Mouse (Mus musculus): ENCODE measurements around the gene Sox30. TPM values are rescaled to one million over a fixed set of nuclear protein-coding genes. Genes with fewer than 3 reads are reported as not detected.
"Not testable (repeated sequence)": the region's sequence is repeated elsewhere in the genome, so short reads cannot be mapped to it uniquely, and the experiment has no call there.

Sox30 gene
- total and polyA plus RNA-seq, 2 experiments from 2014 or later = 0.06 to 0.16 TPM

GRCm38 (mm10) chr11:46040841-46041556 lies 60.9 kb downstream of the Sox30 start:
- 87% methylated on average over 9 of the region's 9 CpGs for WGBS
- Histone ChIP-seq H3K4me1 (ENCODE audit: insufficient read depth, low read length) (no peaks in the 10 kb centered on the region), H3K27ac (ENCODE audit: low read depth, low read length) (no peak overlapping the region), H3K9me3 (ENCODE audit: low read length) (no peaks in the 10 kb centered on the region), H3K36me3 (ENCODE audit: insufficient read depth, low read length) (no peaks in the 10 kb centered on the region), H3K4me3 (ENCODE audit: low read depth, low read length) (no peak overlapping the region), H3K4me2 (ENCODE audit: low read depth, low read length, poor library complexity, severe bottlenecking) (no peak overlapping the region), H3K27me3 (ENCODE audit: insufficient read depth, low read length) (no peaks in the 10 kb centered on the region), H3K9ac (replicated peaks; ENCODE audit: low read length, poor library complexity, severe bottlenecking) (no peak overlapping the region)
- no peak for TF ChIP-seq CTCF (IDR thresholded peaks at IDR 0.05)
- DNase-seq (ENCODE audit: low spot score) (no peak), ATAC-seq (ENCODE audit: low FRiP score) (no peak)

DNA sequence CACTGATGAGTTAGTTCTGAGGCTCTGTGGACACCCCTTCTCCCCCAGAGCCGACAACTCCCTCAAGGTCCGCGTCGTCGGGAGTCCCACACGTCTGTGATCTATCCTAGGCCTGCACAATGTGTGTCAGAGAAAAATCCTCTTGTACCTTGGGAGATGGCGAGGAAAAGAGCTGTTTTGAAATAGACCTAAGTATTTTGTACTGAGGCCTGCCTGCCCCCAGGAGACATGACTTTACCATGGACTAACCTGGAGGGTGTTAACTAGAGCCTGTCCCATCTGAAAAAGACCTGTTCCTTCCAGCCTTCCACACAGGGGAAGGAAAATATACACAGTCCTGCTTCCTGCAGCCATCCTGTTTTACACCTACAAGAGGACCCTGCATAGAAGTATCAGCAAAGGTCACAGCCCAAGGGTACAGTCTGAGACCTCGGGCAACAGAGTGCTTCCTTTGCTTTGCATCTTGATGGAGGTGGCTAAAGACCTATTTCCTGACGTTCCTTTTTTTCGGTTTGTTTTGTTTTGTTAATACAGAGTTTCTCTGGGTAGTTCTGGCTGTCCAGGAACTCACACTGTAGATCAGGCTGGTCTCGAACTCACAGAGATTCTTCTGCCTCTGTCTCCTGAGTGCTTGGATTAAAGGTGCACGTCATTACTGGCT lies 61.6 kb downstream of the Sox30 start:
- 80% methylated on average over 12 of the region's 12 CpGs for WGBS
- no peak for ATAC-seq (ENCODE audit: low FRiP score)
- H3K9ac ChIP-seq (replicated peaks; ENCODE audit: low read length, poor library complexity, severe bottlenecking) = no peak overlapping the region
- DNase-seq (ENCODE audit: low spot score) = no peak
- H3K4me2 ChIP-seq (ENCODE audit: low read depth, low read length, poor library complexity, severe bottlenecking) = no peak overlapping the region
- no peak for TF ChIP-seq CTCF (IDR thresholded peaks at IDR 0.05)
- H3K4me3 ChIP-seq (ENCODE audit: low read depth, low read length) = no peak overlapping the region
- no peaks in the 10 kb centered on the region for H3K9me3 ChIP-seq (ENCODE audit: low read length)
- no peak overlapping the region for H3K27ac ChIP-seq (ENCODE audit: low read depth, low read length)
- H3K4me1 ChIP-seq (ENCODE audit: insufficient read depth, low read length) = no peaks in the 10 kb centered on the region
- no peaks in the 10 kb centered on the region for H3K36me3 ChIP-seq (ENCODE audit: insufficient read depth, low read length)
- H3K27me3 ChIP-seq (ENCODE audit: insufficient read depth, low read length) = no peaks in the 10 kb centered on the region

DNA sequence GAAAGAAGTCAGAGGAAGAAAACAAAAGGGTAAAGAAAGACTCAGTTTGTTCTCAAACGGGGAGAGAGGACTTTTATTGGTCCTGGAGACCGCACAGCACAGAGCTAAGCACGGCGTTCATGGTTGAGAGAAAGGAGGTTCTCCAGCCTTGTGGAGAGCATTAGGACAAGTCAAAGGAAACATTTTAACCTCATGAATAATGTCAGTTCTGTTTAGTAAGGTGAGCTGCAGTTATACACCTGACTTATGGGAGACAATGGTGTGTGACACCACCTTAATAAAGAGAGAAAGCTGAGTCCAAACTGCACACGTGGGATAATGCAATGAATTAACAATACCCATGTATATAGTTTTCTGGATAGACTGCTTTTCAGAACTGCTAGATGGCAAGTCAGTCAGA lies 64.7 kb downstream of the Sox30 start:
- Histone ChIP-seq H3K4me2 (ENCODE audit: low read depth, low read length, poor library complexity, severe bottlenecking) (no peak overlapping the region), H3K4me3 (ENCODE audit: low read depth, low read length) (no peak overlapping the region), H3K4me1 (ENCODE audit: insufficient read depth, low read length) (no peaks in the 10 kb centered on the region), H3K27ac (ENCODE audit: low read depth, low read length) (no peak overlapping the region), H3K27me3 (ENCODE audit: insufficient read depth, low read length) (no peaks in the 10 kb centered on the region), H3K9me3 (ENCODE audit: low read length) (no peaks in the 10 kb centered on the region), H3K36me3 (ENCODE audit: insufficient read depth, low read length) (no peaks in the 10 kb centered on the region), H3K9ac (replicated peaks; ENCODE audit: low read length, poor library complexity, severe bottlenecking) (no peak overlapping the region)
- WGBS = 91% methylated on average over 5 of the region's 5 CpGs
- no peak for ATAC-seq (ENCODE audit: low FRiP score)
- TF ChIP-seq CTCF (IDR thresholded peaks at IDR 0.05) = no peak
- no peak for DNase-seq (ENCODE audit: low spot score)

DNA sequence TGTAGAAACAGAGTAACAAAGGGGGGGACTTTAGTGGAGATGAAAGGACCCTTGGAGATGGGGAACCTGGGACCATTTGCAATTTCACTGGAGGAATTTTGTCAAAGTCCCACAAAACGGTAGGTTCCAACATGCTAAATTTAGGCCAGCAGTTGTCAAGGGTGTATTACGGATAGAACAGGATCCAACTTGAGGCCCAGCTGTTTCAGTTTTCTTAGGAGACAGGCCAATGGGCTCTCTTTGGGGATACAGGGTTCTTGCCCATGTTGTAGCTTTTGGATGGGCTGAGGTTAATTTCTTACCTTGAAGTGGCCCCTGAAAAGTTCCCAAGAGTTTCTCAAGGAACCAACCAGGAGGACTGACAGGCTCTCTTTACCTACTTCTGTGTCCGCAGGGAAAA lies 67.2 kb downstream of the Sox30 start:
- Histone ChIP-seq H3K4me3 (ENCODE audit: low read depth, low read length) (no peak overlapping the region), H3K9me3 (ENCODE audit: low read length) (no peaks in the 10 kb centered on the region), H3K27ac (ENCODE audit: low read depth, low read length) (no peak overlapping the region), H3K36me3 (ENCODE audit: insufficient read depth, low read length) (no peaks in the 10 kb centered on the region), H3K4me1 (ENCODE audit: insufficient read depth, low read length) (no peaks in the 10 kb centered on the region), H3K27me3 (ENCODE audit: insufficient read depth, low read length) (no peaks in the 10 kb centered on the region), H3K9ac (replicated peaks; ENCODE audit: low read length, poor library complexity, severe bottlenecking) (no peak overlapping the region), H3K4me2 (ENCODE audit: low read depth, low read length, poor library complexity, severe bottlenecking) (no peak overlapping the region)
- no peak for TF ChIP-seq CTCF (IDR thresholded peaks at IDR 0.05)
- WGBS = 93% methylated on average over 3 of the region's 3 CpGs
- DNase-seq (ENCODE audit: low spot score) (no peak), ATAC-seq (ENCODE audit: low FRiP score) (no peak)

DNA sequence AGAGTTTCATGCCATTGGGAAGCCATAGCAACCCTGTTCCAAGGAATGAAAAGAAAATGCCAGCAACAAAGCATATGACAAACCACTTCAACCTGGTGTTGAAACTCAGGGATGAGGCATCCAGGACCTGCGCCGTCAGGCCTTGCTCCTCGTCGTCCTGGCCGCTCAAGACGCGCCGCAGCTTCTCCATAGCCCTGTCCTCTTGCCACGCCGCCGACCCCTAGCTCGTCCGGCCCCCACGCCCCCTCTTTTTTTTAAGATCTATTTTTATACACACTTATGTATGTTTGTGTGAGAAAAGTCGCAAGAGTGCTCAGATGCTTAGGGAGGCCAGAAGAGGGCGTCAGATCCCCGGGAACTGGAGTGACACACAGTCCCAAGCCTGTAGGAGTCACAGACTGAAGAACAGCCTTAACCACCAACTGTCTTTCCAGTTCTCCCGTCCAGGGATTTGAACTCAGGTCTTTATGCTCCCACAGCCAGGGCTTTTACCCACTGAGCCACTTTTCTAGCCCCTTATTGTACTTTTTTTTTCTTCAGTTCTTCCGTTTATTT lies 72.1 kb downstream of the Sox30 start, which contains the start of gene Gm12166:
Gm12166 (minus strand) TSS at position 217 of the 555 bp plus-strand sequence.
- WGBS = 26% methylated on average over 19 of the region's 19 CpGs
- H3K4me3 ChIP-seq (ENCODE audit: low read depth, low read length); H3K27me3 ChIP-seq (ENCODE audit: insufficient read depth, low read length); H3K9me3 ChIP-seq (ENCODE audit: low read length); H3K36me3 ChIP-seq (ENCODE audit: insufficient read depth, low read length); H3K9ac ChIP-seq (replicated peaks; ENCODE audit: low read length, poor library complexity, severe bottlenecking); H3K4me1 ChIP-seq (ENCODE audit: insufficient read depth, low read length); H3K27ac ChIP-seq (ENCODE audit: low read depth, low read length); ATAC-seq (ENCODE audit: low FRiP score); H3K4me2 ChIP-seq (ENCODE audit: low read depth, low read length, poor library complexity, severe bottlenecking): not testable (repeated sequence)
- peak; percentile 70 for DNase-seq (ENCODE audit: low spot score)
- peak; percentile 65 for TF ChIP-seq CTCF (IDR thresholded peaks at IDR 0.05)

DNA sequence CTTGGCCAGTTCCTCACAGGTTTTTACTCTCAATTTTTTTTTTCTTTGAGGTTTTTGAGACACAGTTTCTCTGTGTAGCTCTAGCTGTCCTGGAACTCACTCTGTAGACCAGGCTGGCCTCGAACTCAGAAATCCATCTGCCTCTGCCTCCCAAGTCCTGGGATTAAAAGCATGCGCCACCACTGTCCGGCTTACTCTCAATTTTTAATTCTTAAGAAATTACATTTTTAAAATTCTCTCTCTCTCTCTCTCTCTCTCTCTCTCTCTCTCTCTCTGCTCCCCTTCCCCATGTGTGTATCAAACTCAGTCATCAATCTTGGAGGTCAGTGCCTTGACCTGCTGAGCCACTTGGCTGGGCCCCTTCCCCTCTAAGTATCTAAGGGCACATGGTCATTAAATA lies 73.3 kb downstream of the Sox30 start:
- H3K9ac ChIP-seq (replicated peaks; ENCODE audit: low read length, poor library complexity, severe bottlenecking); H3K36me3 ChIP-seq (ENCODE audit: insufficient read depth, low read length); H3K9me3 ChIP-seq (ENCODE audit: low read length); H3K27ac ChIP-seq (ENCODE audit: low read depth, low read length); DNase-seq (ENCODE audit: low spot score); H3K4me1 ChIP-seq (ENCODE audit: insufficient read depth, low read length); H3K4me2 ChIP-seq (ENCODE audit: low read depth, low read length, poor library complexity, severe bottlenecking); H3K27me3 ChIP-seq (ENCODE audit: insufficient read depth, low read length); ATAC-seq (ENCODE audit: low FRiP score); H3K4me3 ChIP-seq (ENCODE audit: low read depth, low read length): not testable (repeated sequence)
- 98% methylated on average over 3 of the region's 3 CpGs for WGBS

All from midbrain, postnatal 0 days (tissue).